Mouse (Mus musculus) CD4-positive, CD25-positive, alpha-beta regulatory T cell, adult 2 months (primary cell): ENCODE measurements around the gene Map3k9.
A peak's percentile ranks its signal among the peaks of the same experiment; 100 is the strongest.

Experiments
- DNase-seq: peaks from one replicate; pipeline ENCODE4 v3.0.0-alpha.2; 2012; ENCODE audit warnings: low read depth, low spot score

The Map3k9 gene

GRCm38 (mm10) chr12:81781105-81781909 lies at the start of gene Map3k9:
Map3k9 (minus strand) TSS chr12:81781175.
- DNase-seq, result peak; percentile 94

GRCm38 (mm10) chr12:81828355-81828754 lies 47.4 kb upstream of the Map3k9 start:
- DNase-seq, result no peak

- no peak for DNase-seq
Observed at GRCm38 (mm10) chr12:81822778-81823480, 42.0 kb upstream of the Map3k9 start.

- DNase-seq, result no peak
Observed at GRCm38 (mm10) chr12:81822176-81822575, 41.2 kb upstream of the Map3k9 start.

GRCm38 (mm10) chr12:81820700-81821099 lies 39.7 kb upstream of the Map3k9 start:
- DNase-seq, result no peak

GRCm38 (mm10) chr12:81817126-81817505 lies 36.1 kb upstream of the Map3k9 start:
- DNase-seq, result no peak

GRCm38 (mm10) chr12:81816330-81817125 lies 35.6 kb upstream of the Map3k9 start:
- DNase-seq, result no peak

GRCm38 (mm10) chr12:81814742-81815141 lies 33.8 kb upstream of the Map3k9 start:
- no peak for DNase-seq

- no peak for DNase-seq
Observed at GRCm38 (mm10) chr12:81810417-81810816, 29.4 kb upstream of the Map3k9 start.

GRCm38 (mm10) chr12:81808596-81808995 lies 27.6 kb upstream of the Map3k9 start:
- DNase-seq, result no peak

GRCm38 (mm10) chr12:81807953-81808352 lies 27.0 kb upstream of the Map3k9 start:
- DNase-seq, result no peak

- DNase-seq, result no peak
Observed at GRCm38 (mm10) chr12:81807529-81807837, 26.5 kb upstream of the Map3k9 start.

- peak; percentile 71 for DNase-seq
Observed at GRCm38 (mm10) chr12:81806759-81807528, 26.0 kb upstream of the Map3k9 start.

GRCm38 (mm10) chr12:81806114-81806513 lies 25.1 kb upstream of the Map3k9 start:
- DNase-seq, result no peak

GRCm38 (mm10) chr12:81803803-81804202 lies 22.8 kb upstream of the Map3k9 start:
- DNase-seq, result no peak

GRCm38 (mm10) chr12:81803016-81803415 lies 22.0 kb upstream of the Map3k9 start:
- DNase-seq, result no peak

- no peak for DNase-seq
Observed at GRCm38 (mm10) chr12:81801134-81801533, 20.2 kb upstream of the Map3k9 start.

- DNase-seq, result peak; percentile 89
Observed at GRCm38 (mm10) chr12:81796541-81796940, 15.6 kb upstream of the Map3k9 start.

- DNase-seq, result no peak
Observed at GRCm38 (mm10) chr12:81792511-81793218, 11.7 kb upstream of the Map3k9 start.

GRCm38 (mm10) chr12:81789499-81789898 lies 8.5 kb upstream of the Map3k9 start:
- no peak for DNase-seq

GRCm38 (mm10) chr12:81788672-81789084 lies 7.7 kb upstream of the Map3k9 start:
- peak; percentile 91 for DNase-seq
